Mouse (Mus musculus) olfactory bulb, adult 2 months (tissue): ENCODE data around the gene Gm20854. TPM values are rescaled to one million over a fixed set of nuclear protein-coding genes. Genes with fewer than 3 reads are reported as not detected.
"Not testable (repeated sequence)": the region's sequence is repeated elsewhere in the genome, so short reads cannot be mapped to it uniquely, and the experiment has no call there.

Experiments
- H3K27ac ChIP-seq: fragments of 200-500 bp; 2 replicates; pipeline ENCODE4 v1.5.1; 2012; ENCODE audit warnings: low read depth, low read length; ENCODE audit not compliant: insufficient read depth
- H3K4me1 ChIP-seq: fragments of 200-500 bp; 2 replicates; pipeline ENCODE4 v1.6.1; 2012; ENCODE audit warnings: low read length; ENCODE audit not compliant: control insufficient read depth, insufficient read depth
- H3K4me3 ChIP-seq: fragments of 200-500 bp; 2 replicates; pipeline ENCODE4 v1.5.1; 2012; ENCODE audit warnings: mild to moderate bottlenecking, low read depth, low read length, moderate library complexity; ENCODE audit not compliant: insufficient read depth
- WGBS: fragments of 180-500 bp; shearing (Covaris S2); methylation state at CpG from one replicate; pipeline ENCODE4 v1.1.7; 2018; 5-methylcytosine and 5-hydroxymethylcytosine counted together
- polyA plus RNA-seq: library from polyadenylated mRNA; stranded (reverse); fragments of >200 nt; gene quantifications from 2 replicates; pipeline ENCODE4 v1.2.4, GENCODE M21; 2012; ENCODE audit warnings: low replicate concordance; ENCODE audit not compliant: missing spikeins, insufficient read depth, insufficient read length

The Gm20854 gene
- polyA plus RNA-seq, result not detected in 2 replicates

DNA sequence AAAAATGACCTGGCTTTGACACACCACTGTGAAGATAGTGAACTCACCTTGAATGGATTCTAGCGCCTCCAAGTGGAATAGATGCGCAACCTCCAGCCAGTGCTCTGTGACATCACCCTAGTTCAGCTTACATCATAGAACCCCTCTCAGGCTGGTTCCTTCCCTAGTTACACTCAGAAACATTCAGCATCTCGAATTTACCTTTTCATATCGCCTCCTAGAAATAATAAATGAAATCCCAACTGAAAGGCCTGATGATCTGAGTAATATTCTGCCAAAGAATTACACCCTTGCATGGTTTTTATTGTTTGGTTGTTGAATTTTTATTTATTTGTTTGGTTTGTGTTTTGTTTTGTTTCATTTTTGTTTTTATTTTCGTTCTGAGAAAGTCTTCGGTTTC lies at the start of gene Gm20854:
Gene Gm20854 (minus strand): TSS at position 101 of the 400 bp plus-strand sequence.
- not testable (repeated sequence) for H3K4me1 ChIP-seq, H3K27ac ChIP-seq, H3K4me3 ChIP-seq
- no CpG with 5 or more reads among the region's 6 CpGs for WGBS
